Mouse (Mus musculus) neural tube, embryonic 15.5 days (tissue): ENCODE results near the gene Amd1. TPM values are rescaled to one million over a fixed set of nuclear protein-coding genes. Genes with fewer than 3 reads are reported as not detected.

Source experiments
- ATAC-seq: fragments of 200-750 bp; cut with Nextera tagmentation; 2 replicates; pipeline ENCODE4 v1.8.0; 2017; ENCODE audit warnings: mild to moderate bottlenecking, moderate TSS enrichment, moderate library complexity; ENCODE audit not compliant: low FRiP score
- H3K27ac ChIP-seq: fragments of 300-500 bp; sonication (generic); replicated peaks from 2 replicates; pipeline ENCODE4 v1.5.1; 2015; ENCODE audit warnings: mild to moderate bottlenecking, inconsistent platforms
- H3K27me3 ChIP-seq: fragments of 300-500 bp; sonication (generic); replicated peaks from 2 replicates; pipeline ENCODE4 v1.6.1; 2015; ENCODE audit warnings: inconsistent platforms
- H3K36me3 ChIP-seq: fragments of 300-500 bp; sonication (generic); 2 replicates; pipeline ENCODE4 v1.6.1; 2015; ENCODE audit warnings: inconsistent platforms
- H3K4me1 ChIP-seq: fragments of 300-500 bp; sonication (generic); 2 replicates; pipeline ENCODE4 v1.6.1; 2015; ENCODE audit warnings: inconsistent platforms
- H3K4me2 ChIP-seq: fragments of 300-500 bp; sonication (generic); 2 replicates; pipeline ENCODE4 v1.6.1; 2015; ENCODE audit warnings: inconsistent platforms, mild to moderate bottlenecking, moderate library complexity
- H3K4me3 ChIP-seq: fragments of 300-500 bp; sonication (generic); replicated peaks from 2 replicates; pipeline ENCODE4 v1.5.1; 2015; ENCODE audit warnings: mild to moderate bottlenecking, inconsistent platforms
- H3K9ac ChIP-seq: fragments of 300-500 bp; sonication (generic); replicated peaks from 2 replicates; pipeline ENCODE4 v1.6.1; 2015; ENCODE audit warnings: mild to moderate bottlenecking, inconsistent platforms
- H3K9me3 ChIP-seq: fragments of 300-500 bp; sonication (generic); replicated peaks from 2 replicates; pipeline ENCODE4 v1.6.1; 2016; ENCODE audit warnings: inconsistent platforms
- WGBS: fragments of 180-500 bp; shearing (Covaris S2); methylation state at CpG from one replicate; pipeline ENCODE4 v1.1.7; 2015; ENCODE audit warnings: mixed read lengths; 5-methylcytosine and 5-hydroxymethylcytosine counted together
- polyA plus RNA-seq: library from polyadenylated mRNA; unstranded; fragments of >200 nt; fragmentation: Nextera tagmentation; extraction: Ambion mirVana; gene quantifications from 2 replicates; pipeline ENCODE4 v1.2.1, GENCODE M21; 2015

Amd1 gene
- polyA plus RNA-seq, 1 experiment from 2014 or later = 41.2 TPM

DNA sequence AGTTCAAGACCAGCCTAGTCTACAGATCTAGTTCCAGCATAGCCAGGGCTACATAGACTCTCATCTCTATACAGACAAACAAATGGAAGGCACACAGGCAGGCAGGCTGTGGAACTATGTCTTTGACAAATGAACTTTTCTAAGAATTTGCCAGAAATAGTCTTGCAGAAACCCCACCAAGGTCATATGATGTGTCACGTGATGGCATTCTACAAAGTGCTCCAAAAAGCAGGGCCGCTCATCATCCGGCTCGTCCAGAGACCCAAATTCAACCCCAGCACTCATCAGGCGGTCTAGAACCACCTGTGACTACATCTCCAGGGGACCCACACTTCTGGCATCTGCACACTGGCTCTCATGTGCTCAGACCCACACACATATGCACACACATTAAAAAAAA lies 64.2 kb downstream of the Amd1 start:
- H3K4me1 ChIP-seq = no peaks in the 10 kb centered on the region
- no peak overlapping the region for H3K9ac ChIP-seq
- peaks cover 59% of the 10 kb centered on the region for H3K36me3 ChIP-seq
- ATAC-seq = no peak
- WGBS = 95% methylated on average over 5 of the region's 5 CpGs
- H3K27ac ChIP-seq = no peak overlapping the region
- H3K4me2 ChIP-seq = no peak overlapping the region
- no peaks in the 10 kb centered on the region for H3K27me3 ChIP-seq
- H3K9me3 ChIP-seq = no peaks in the 10 kb centered on the region
- H3K4me3 ChIP-seq = no peak overlapping the region

Other genes with a start within 250 kb of the Amd1 start
- 2.2 and 10.1 TPM in 2 replicates for gene Slc16a10, start 159.9 kb downstream of the Amd1 start, polyA plus RNA-seq
- 66.8 and 76.2 TPM in 2 replicates for gene Rpf2, start 55.1 kb downstream of the Amd1 start, polyA plus RNA-seq
- gene Gtf3c6, start 44.1 kb downstream of the Amd1 start, polyA plus RNA-seq = 74.0 and 75.2 TPM in 2 replicates
- gene Cdk19, start 37.4 kb upstream of the Amd1 start, polyA plus RNA-seq = 9.7 and 9.9 TPM in 2 replicates